Mouse (Mus musculus): ENCODE measurements around the gene 4930507D05Rik. TPM values are rescaled to one million over a fixed set of nuclear protein-coding genes. Genes with fewer than 3 reads are reported as not detected.
A peak's percentile ranks its signal among the peaks of the same experiment; 100 is the strongest.

Gene 4930507D05Rik
- 0.49 and 0.70 TPM in 2 replicates for polyA plus RNA-seq (2012; rRNA removed)

GRCm38 (mm10) chr10:62449364-62450279 lies at the start of gene 4930507D05Rik, which contains the start of gene Supv3l1:
Gene 4930507D05Rik (plus strand): TSS chr10:62449489.
Gene Supv3l1 (minus strand): TSS chr10:62449738.
- H3K4me1 ChIP-seq (ENCODE audit: control insufficient read depth, insufficient read depth, low read length) = peaks cover 3% of the 10 kb centered on the region; the same call in 1 of the 2 replicates
- under 1% methylated on average over 73 of the region's 73 CpGs for WGBS
- peak within 1 kb of the TSS; percentile 99 for H3K27ac ChIP-seq (ENCODE audit: insufficient read depth, low read length)
- peak within 1 kb of the TSS; percentile 89 for H3K4me3 ChIP-seq (replicated peaks; ENCODE audit: insufficient read depth, low read depth, low read length)
- TF ChIP-seq CTCF (IDR thresholded peaks at IDR 0.05; ENCODE audit: borderline replicate concordance, insufficient read depth, low read depth, low read length) = no peak
- TF ChIP-seq POLR2A (IDR thresholded peaks at IDR 0.05; ENCODE audit: borderline replicate concordance, insufficient read depth, low read length) = peak; percentile 60
- peak; percentile 88 to 96 for DNase-seq
- H3K27me3 ChIP-seq (ENCODE audit: control insufficient read depth, insufficient read depth, low read length) = no peaks in the 10 kb centered on the region

GRCm38 (mm10) chr10:62401641-62402111 lies 47.6 kb upstream of the 4930507D05Rik start:
- Histone ChIP-seq H3K27me3 (ENCODE audit: control insufficient read depth, insufficient read depth, low read length) (no peaks in the 10 kb centered on the region), H3K27ac (ENCODE audit: insufficient read depth, low read length) (no peak overlapping the region), H3K4me3 (replicated peaks; ENCODE audit: insufficient read depth, low read depth, low read length) (no peak overlapping the region), H3K4me1 (ENCODE audit: control insufficient read depth, insufficient read depth, low read length) (peaks cover 3% of the 10 kb centered on the region; the same call in 1 of the 2 replicates)
- 11% methylated on average over 19 of the region's 19 CpGs for WGBS
- no peak for TF ChIP-seq CTCF (IDR thresholded peaks at IDR 0.05; ENCODE audit: borderline replicate concordance, insufficient read depth, low read depth, low read length)
- no peak for TF ChIP-seq POLR2A (IDR thresholded peaks at IDR 0.05; ENCODE audit: borderline replicate concordance, insufficient read depth, low read length)
- peak; percentile 43 to 63 for DNase-seq

- Histone ChIP-seq H3K27ac (ENCODE audit: insufficient read depth, low read length) (no peak overlapping the region), H3K27me3 (ENCODE audit: control insufficient read depth, insufficient read depth, low read length) (no peaks in the 10 kb centered on the region), H3K4me1 (ENCODE audit: control insufficient read depth, insufficient read depth, low read length) (peaks cover 3% of the 10 kb centered on the region; the same call in 1 of the 2 replicates), H3K4me3 (replicated peaks; ENCODE audit: insufficient read depth, low read depth, low read length) (no peak overlapping the region)
- no peak for DNase-seq
- WGBS = 63% methylated on average over 14 of the region's 14 CpGs
- TF ChIP-seq CTCF (IDR thresholded peaks at IDR 0.05; ENCODE audit: borderline replicate concordance, insufficient read depth, low read depth, low read length) = no peak
Observed at GRCm38 (mm10) chr10:62404901-62405300, 44.4 kb upstream of the 4930507D05Rik start.

- Histone ChIP-seq H3K4me1 (ENCODE audit: control insufficient read depth, insufficient read depth, low read length) (peaks cover 11% of the 10 kb centered on the region; the same call in 1 of the 2 replicates), H3K27me3 (ENCODE audit: control insufficient read depth, insufficient read depth, low read length) (no peaks in the 10 kb centered on the region), H3K4me3 (replicated peaks; ENCODE audit: insufficient read depth, low read depth, low read length) (peak overlapping the region; percentile 33), H3K27ac (ENCODE audit: insufficient read depth, low read length) (no peak overlapping the region)
- peak; percentile 97 for TF ChIP-seq CTCF (IDR thresholded peaks at IDR 0.05; ENCODE audit: borderline replicate concordance, insufficient read depth, low read depth, low read length)
- no peak for TF ChIP-seq POLR2A (IDR thresholded peaks at IDR 0.05; ENCODE audit: borderline replicate concordance, insufficient read depth, low read length)
- 2% methylated on average over 5 of the region's 5 CpGs for WGBS
- DNase-seq = peak; percentile 78 to 82
Observed at GRCm38 (mm10) chr10:62410943-62411342, 38.3 kb upstream of the 4930507D05Rik start.

GRCm38 (mm10) chr10:62411431-62412410 lies 37.6 kb upstream of the 4930507D05Rik start:
- no peaks in the 10 kb centered on the region for H3K27me3 ChIP-seq (ENCODE audit: control insufficient read depth, insufficient read depth, low read length)
- TF ChIP-seq POLR2A (IDR thresholded peaks at IDR 0.05; ENCODE audit: borderline replicate concordance, insufficient read depth, low read length) = no peak
- TF ChIP-seq CTCF (IDR thresholded peaks at IDR 0.05; ENCODE audit: borderline replicate concordance, insufficient read depth, low read depth, low read length) = no peak
- no peak overlapping the region for H3K27ac ChIP-seq (ENCODE audit: insufficient read depth, low read length)
- peak; percentile 27 to 30 for DNase-seq
- peak overlapping the region; percentile 33 for H3K4me3 ChIP-seq (replicated peaks; ENCODE audit: insufficient read depth, low read depth, low read length)
- H3K4me1 ChIP-seq (ENCODE audit: control insufficient read depth, insufficient read depth, low read length) = peaks cover 11% of the 10 kb centered on the region; the same call in 1 of the 2 replicates
- 38% methylated on average over 19 of the region's 19 CpGs for WGBS

- TF ChIP-seq POLR2A (IDR thresholded peaks at IDR 0.05; ENCODE audit: borderline replicate concordance, insufficient read depth, low read length) (no peak), CTCF (IDR thresholded peaks at IDR 0.05; ENCODE audit: borderline replicate concordance, insufficient read depth, low read depth, low read length) (no peak)
- H3K4me3 ChIP-seq (replicated peaks; ENCODE audit: insufficient read depth, low read depth, low read length) = no peak overlapping the region
- H3K27me3 ChIP-seq (ENCODE audit: control insufficient read depth, insufficient read depth, low read length) = no peaks in the 10 kb centered on the region
- no peak for DNase-seq
- WGBS = 50% methylated on average over 8 of the region's 8 CpGs
- H3K27ac ChIP-seq (ENCODE audit: insufficient read depth, low read length) = no peak overlapping the region
- H3K4me1 ChIP-seq (ENCODE audit: control insufficient read depth, insufficient read depth, low read length) = peaks cover 11% of the 10 kb centered on the region; the same call in 1 of the 2 replicates
Observed at GRCm38 (mm10) chr10:62412906-62413605, 36.2 kb upstream of the 4930507D05Rik start.
